Mouse (Mus musculus) liver, adult 2 months (tissue): ENCODE results near the gene Wnt3.

Source experiments
- CTCF ChIP-seq: fragments of 200-500 bp; IDR thresholded peaks from 2 replicates; pipeline ENCODE4 v1.5.1; 2011; ENCODE audit warnings: low read depth, low read length, control low read depth
- POLR2A ChIP-seq: fragments of 200-500 bp; IDR thresholded peaks from 2 replicates; pipeline ENCODE4 v1.6.1; 2011; ENCODE audit warnings: low read length, control low read depth; ENCODE audit not compliant: insufficient read depth; ENCODE audit errors: extremely low read depth

- TF ChIP-seq CTCF (no peak), POLR2A (no peak)
Measured at GRCm38 (mm10) chr11:103827201-103827600, 53.3 kb downstream of the Wnt3 start.
